Mouse (Mus musculus) liver, embryonic 15.5 days (tissue): Measurements from ENCODE around the gene Myd88. TPM values are rescaled to one million over a fixed set of nuclear protein-coding genes. Genes with fewer than 3 reads are reported as not detected.

Experiments used
- ATAC-seq: fragments of 200-750 bp; cut with Nextera tagmentation; 2 replicates; pipeline ENCODE4 v1.8.0; 2017; ENCODE audit warnings: moderate number of reproducible peaks, mild to moderate bottlenecking, moderate library complexity; ENCODE audit not compliant: insufficient read depth
- H3K27ac ChIP-seq: fragments of 300-500 bp; sonication (generic); replicated peaks from 2 replicates; pipeline ENCODE4 v1.5.1; 2015; ENCODE audit warnings: mild to moderate bottlenecking, inconsistent platforms
- H3K27me3 ChIP-seq: fragments of 300-500 bp; sonication (generic); 2 replicates; pipeline ENCODE4 v1.6.1; 2015; ENCODE audit warnings: mild to moderate bottlenecking, inconsistent platforms
- H3K36me3 ChIP-seq: fragments of 300-500 bp; sonication (generic); replicated peaks from 2 replicates; pipeline ENCODE4 v1.6.1; 2015; ENCODE audit warnings: moderate library complexity, mild to moderate bottlenecking, inconsistent platforms
- H3K4me1 ChIP-seq: fragments of 300-500 bp; sonication (generic); replicated peaks from 2 replicates; pipeline ENCODE4 v1.6.1; 2015; ENCODE audit warnings: inconsistent platforms
- H3K4me2 ChIP-seq: fragments of 300-500 bp; sonication (generic); 2 replicates; pipeline ENCODE4 v1.6.1; 2015; ENCODE audit warnings: moderate library complexity, mild to moderate bottlenecking, inconsistent platforms
- H3K4me3 ChIP-seq: fragments of 300-500 bp; sonication (generic); replicated peaks from 2 replicates; pipeline ENCODE4 v1.5.1; 2015; ENCODE audit warnings: mild to moderate bottlenecking, inconsistent platforms
- H3K9ac ChIP-seq: fragments of 300-500 bp; sonication (generic); 2 replicates; pipeline ENCODE4 v1.6.1; 2015; ENCODE audit warnings: moderate library complexity, mild to moderate bottlenecking, inconsistent platforms
- H3K9me3 ChIP-seq: fragments of 300-500 bp; sonication (generic); replicated peaks from 2 replicates; pipeline ENCODE4 v1.6.1; 2016; ENCODE audit warnings: inconsistent platforms
- WGBS: fragments of 180-500 bp; shearing (Covaris S2); methylation state at CpG from one replicate; pipeline ENCODE4 v1.1.7; 2015; ENCODE audit warnings: mixed read lengths; ENCODE audit not compliant: insufficient replicate concordance; 5-methylcytosine and 5-hydroxymethylcytosine counted together
- polyA plus RNA-seq: library from polyadenylated mRNA; unstranded; fragments of >200 nt; fragmentation: Nextera tagmentation; extraction: Ambion mirVana; gene quantifications from 2 replicates; pipeline ENCODE4 v1.2.1, GENCODE M21; 2015

The Myd88 gene
- polyA plus RNA-seq, 1 experiment from 2014 or later, result 15.3 TPM

- WGBS, result 44% methylated on average over 3 of the region's 3 CpGs
- Histone ChIP-seq H3K27ac (no peak overlapping the region), H3K4me3 (no peak overlapping the region), H3K36me3 (peaks cover 21% of the 10 kb centered on the region), H3K4me1 (no peaks in the 10 kb centered on the region), H3K9me3 (no peaks in the 10 kb centered on the region), H3K27me3 (no peaks in the 10 kb centered on the region), H3K4me2 (no peak overlapping the region), H3K9ac (no peak overlapping the region)
- ATAC-seq, result no peak
Measured at GRCm38 (mm10) chr9:119290791-119291190, 50.4 kb downstream of the Myd88 start.

Other genes with a start within 250 kb of the Myd88 start
- 1.2 and 1.8 TPM in 2 replicates for gene Plcd1, start 247.9 kb downstream of the Myd88 start, polyA plus RNA-seq
- 0.06 TPM in 1 of 2 replicates, not detected in the other for gene Dlec1, start 238.9 kb downstream of the Myd88 start, polyA plus RNA-seq
- gene Acaa1b, start 184.3 kb downstream of the Myd88 start, polyA plus RNA-seq, result 19.0 and 24.7 TPM in 2 replicates
- gene Gm47289, start 182.2 kb downstream of the Myd88 start, polyA plus RNA-seq, result not detected in 2 replicates
- gene Slc22a13, start 132.3 kb downstream of the Myd88 start, polyA plus RNA-seq, result not detected in 2 replicates
- 4.8 and 5.6 TPM in 2 replicates for gene Oxsr1, start 19.0 kb downstream of the Myd88 start, polyA plus RNA-seq
- 42.4 and 51.5 TPM in 2 replicates for gene Acaa1a, start 1.7 kb downstream of the Myd88 start, polyA plus RNA-seq
- 3.7 and 3.8 TPM in 2 replicates for gene Xylb, start 16.0 kb upstream of the Myd88 start, polyA plus RNA-seq
- 0.07 TPM in 1 of 2 replicates, not detected in the other for gene Slc22a14, start 24.1 kb upstream of the Myd88 start, polyA plus RNA-seq
- 3.2 and 3.6 TPM in 2 replicates for gene Acvr2b, start 60.7 kb upstream of the Myd88 start, polyA plus RNA-seq
- 5.8 and 6.6 TPM in 2 replicates for gene Exog, start 103.5 kb upstream of the Myd88 start, polyA plus RNA-seq
- gene Scn5a, start 237.6 kb upstream of the Myd88 start, polyA plus RNA-seq, result 0.03 and 0.05 TPM in 2 replicates